Mouse (Mus musculus): ENCODE measurements around the gene Ppp1r1b. TPM values are rescaled to one million over a fixed set of nuclear protein-coding genes. Genes with fewer than 3 reads are reported as not detected.
"Not testable (repeated sequence)": the region's sequence is repeated elsewhere in the genome, so short reads cannot be mapped to it uniquely, and the experiment has no call there.

The Ppp1r1b gene
- polyA plus RNA-seq, 1 experiment from 2014 or later, result 0.13 TPM

GRCm38 (mm10) chr11:98369337-98369736 lies 21.1 kb downstream of the Ppp1r1b start:
- 87% methylated on average over 6 of the region's 6 CpGs for WGBS
- Histone ChIP-seq H3K4me3 (no peak overlapping the region), H3K4me1 (peaks cover 21% of the 10 kb centered on the region), H3K9ac (no peak overlapping the region), H3K27me3 (replicated peaks) (no peaks in the 10 kb centered on the region), H3K27ac (no peak overlapping the region), H3K36me3 (peaks cover 1% of the 10 kb centered on the region; the same call in 1 of the 2 replicates), H3K9me3 (no peaks in the 10 kb centered on the region), H3K4me2 (replicated peaks) (no peak overlapping the region)
- no peak for ATAC-seq (ENCODE audit: low FRiP score, low read depth)

- ATAC-seq (ENCODE audit: low FRiP score, low read depth), result no peak
- Histone ChIP-seq H3K36me3 (peaks cover 14% of the 10 kb centered on the region), H3K4me2 (replicated peaks) (no peak overlapping the region), H3K27ac (no peak overlapping the region), H3K27me3 (replicated peaks) (no peaks in the 10 kb centered on the region), H3K9me3 (no peaks in the 10 kb centered on the region), H3K4me3 (no peak overlapping the region), H3K4me1 (peaks cover 21% of the 10 kb centered on the region), H3K9ac (no peak overlapping the region)
- WGBS, result 84% methylated on average over 2 of the region's 2 CpGs
Observed at GRCm38 (mm10) chr11:98370588-98370987, 22.4 kb downstream of the Ppp1r1b start.

- H3K36me3 ChIP-seq, result peaks cover 25% of the 10 kb centered on the region
- no peak overlapping the region for H3K27ac ChIP-seq
- peaks cover 21% of the 10 kb centered on the region for H3K4me1 ChIP-seq
- peak overlapping the region; percentile 18; the same call in 1 of the 2 replicates for H3K4me2 ChIP-seq (replicated peaks)
- WGBS, result 26% methylated on average over 10 of the region's 10 CpGs
- ATAC-seq (ENCODE audit: low FRiP score, low read depth), result peak; percentile 61; the same call in 1 of the 2 replicates
- no peak overlapping the region for H3K4me3 ChIP-seq
- H3K9me3 ChIP-seq, result no peaks in the 10 kb centered on the region
- H3K27me3 ChIP-seq (replicated peaks), result no peaks in the 10 kb centered on the region
- no peak overlapping the region; the same call in 1 of the 2 replicates for H3K9ac ChIP-seq
Observed at GRCm38 (mm10) chr11:98371556-98372240, 23.5 kb downstream of the Ppp1r1b start.

- H3K4me2 ChIP-seq (replicated peaks), result no peak overlapping the region
- peaks cover 21% of the 10 kb centered on the region for H3K4me1 ChIP-seq
- H3K36me3 ChIP-seq, result peaks cover 32% of the 10 kb centered on the region
- no peaks in the 10 kb centered on the region for H3K27me3 ChIP-seq (replicated peaks)
- no peak overlapping the region for H3K27ac ChIP-seq
- H3K9ac ChIP-seq, result no peak overlapping the region
- WGBS, result 10% methylated on average over 2 of the region's 2 CpGs
- H3K4me3 ChIP-seq, result no peak overlapping the region
- H3K9me3 ChIP-seq, result no peaks in the 10 kb centered on the region
- no peak for ATAC-seq (ENCODE audit: low FRiP score, low read depth)
Observed at GRCm38 (mm10) chr11:98372406-98372805, 24.2 kb downstream of the Ppp1r1b start.

- H3K36me3 ChIP-seq, result peaks cover 41% of the 10 kb centered on the region
- no peaks in the 10 kb centered on the region for H3K27me3 ChIP-seq (replicated peaks)
- peaks cover 21% of the 10 kb centered on the region for H3K4me1 ChIP-seq
- H3K27ac ChIP-seq, result no peak overlapping the region
- H3K9ac ChIP-seq, result no peak overlapping the region
- ATAC-seq (ENCODE audit: low FRiP score, low read depth), result no peak
- H3K4me3 ChIP-seq, result no peak overlapping the region
- 90% methylated on average over 6 of the region's 6 CpGs for WGBS
- H3K9me3 ChIP-seq, result no peaks in the 10 kb centered on the region
- H3K4me2 ChIP-seq (replicated peaks), result no peak overlapping the region
Observed at GRCm38 (mm10) chr11:98373244-98373643, 25.0 kb downstream of the Ppp1r1b start.

DNA sequence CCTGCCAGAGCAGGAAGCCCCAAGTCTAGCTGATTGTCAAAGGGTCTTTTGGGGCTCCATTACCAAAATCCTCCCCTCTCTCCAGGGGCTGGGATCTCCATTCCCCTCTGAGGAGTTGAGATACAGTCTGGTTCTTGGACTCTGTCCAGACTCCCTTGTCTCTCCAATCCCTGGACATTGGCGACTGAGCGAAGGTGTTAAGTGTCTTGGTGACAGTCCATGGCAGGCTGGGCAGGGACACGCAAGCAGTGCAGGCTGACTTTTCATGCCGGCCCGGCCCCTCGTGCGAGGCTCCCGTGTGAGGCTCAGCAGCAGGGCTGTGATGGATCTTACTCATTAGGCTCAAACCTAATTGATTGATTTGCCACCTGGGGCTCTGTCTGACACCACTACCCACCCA lies 26.1 kb downstream of the Ppp1r1b start:
- H3K9ac ChIP-seq, result no peak overlapping the region
- no peaks in the 10 kb centered on the region for H3K9me3 ChIP-seq
- H3K4me2 ChIP-seq (replicated peaks), result no peak overlapping the region
- no peak overlapping the region for H3K4me3 ChIP-seq
- H3K27ac ChIP-seq, result no peak overlapping the region
- WGBS, result 87% methylated on average over 8 of the region's 8 CpGs
- peaks cover 21% of the 10 kb centered on the region for H3K4me1 ChIP-seq
- peaks cover 51% of the 10 kb centered on the region for H3K36me3 ChIP-seq
- no peaks in the 10 kb centered on the region for H3K27me3 ChIP-seq (replicated peaks)
- no peak for ATAC-seq (ENCODE audit: low FRiP score, low read depth)

GRCm38 (mm10) chr11:98376756-98377155 lies 28.6 kb downstream of the Ppp1r1b start:
- Histone ChIP-seq H3K9ac (no peak overlapping the region), H3K4me2 (replicated peaks) (no peak overlapping the region), H3K27ac (no peak overlapping the region), H3K4me3 (no peak overlapping the region), H3K36me3 (peaks cover 70% of the 10 kb centered on the region), H3K4me1 (peaks cover 5% of the 10 kb centered on the region), H3K9me3 (no peaks in the 10 kb centered on the region), H3K27me3 (replicated peaks) (no peaks in the 10 kb centered on the region)
- no peak for ATAC-seq (ENCODE audit: low FRiP score, low read depth)
- 64% methylated on average over 5 of the region's 5 CpGs for whole genome bisulfite sequencing

- no peak for ATAC-seq (ENCODE audit: low FRiP score, low read depth)
- H3K4me3 ChIP-seq, result no peak overlapping the region
- H3K27me3 ChIP-seq (replicated peaks), result no peaks in the 10 kb centered on the region
- no peaks in the 10 kb centered on the region for H3K4me1 ChIP-seq
- H3K27ac ChIP-seq, result no peak overlapping the region
- 90% methylated on average over 11 of the region's 11 CpGs for WGBS
- no peaks in the 10 kb centered on the region for H3K9me3 ChIP-seq
- H3K4me2 ChIP-seq (replicated peaks), result no peak overlapping the region
- no peak overlapping the region for H3K9ac ChIP-seq
- peaks cover 70% of the 10 kb centered on the region for H3K36me3 ChIP-seq
Observed at GRCm38 (mm10) chr11:98377787-98378186, 29.6 kb downstream of the Ppp1r1b start.

DNA sequence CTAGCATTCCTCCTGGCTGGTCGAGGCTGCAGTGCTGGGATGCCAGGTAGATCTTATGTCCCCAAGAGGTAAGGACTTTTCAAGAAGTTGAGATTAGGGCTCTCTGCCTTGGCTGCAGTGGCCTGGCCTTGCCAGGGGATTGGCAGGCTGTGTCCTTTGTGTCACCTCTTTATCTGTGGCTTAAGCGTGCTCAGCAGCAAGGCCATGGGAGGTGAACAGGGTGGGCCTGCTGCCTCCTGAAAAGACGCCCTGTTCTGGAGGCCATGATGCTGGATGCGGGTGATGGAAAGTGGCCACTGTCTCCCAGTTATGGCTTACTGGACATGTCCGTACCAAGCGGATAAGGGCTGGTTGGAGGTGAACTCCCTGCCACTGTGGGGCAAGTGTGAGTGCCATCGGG lies 31.2 kb downstream of the Ppp1r1b start:
- H3K4me1 ChIP-seq, result no peaks in the 10 kb centered on the region
- H3K4me2 ChIP-seq (replicated peaks), result no peak overlapping the region
- no peak overlapping the region for H3K4me3 ChIP-seq
- ATAC-seq (ENCODE audit: low FRiP score, low read depth), result no peak
- no peak overlapping the region for H3K9ac ChIP-seq
- WGBS, result 94% methylated on average over 7 of the region's 7 CpGs
- H3K9me3 ChIP-seq, result no peaks in the 10 kb centered on the region
- H3K36me3 ChIP-seq, result peaks cover 68% of the 10 kb centered on the region
- H3K27me3 ChIP-seq (replicated peaks), result peaks cover 11% of the 10 kb centered on the region; the same call in 1 of the 2 replicates
- H3K27ac ChIP-seq, result no peak overlapping the region

- H3K4me3 ChIP-seq, result no peak overlapping the region
- H3K36me3 ChIP-seq, result peaks cover 61% of the 10 kb centered on the region
- no peak for ATAC-seq (ENCODE audit: low FRiP score, low read depth)
- H3K27me3 ChIP-seq (replicated peaks), result peaks cover 18% of the 10 kb centered on the region
- H3K4me1 ChIP-seq, result no peaks in the 10 kb centered on the region
- no peak overlapping the region for H3K4me2 ChIP-seq (replicated peaks)
- H3K9ac ChIP-seq, result no peak overlapping the region
- no peaks in the 10 kb centered on the region for H3K9me3 ChIP-seq
- WGBS, result 89% methylated on average over 6 of the region's 6 CpGs
- H3K27ac ChIP-seq, result no peak overlapping the region
Observed at GRCm38 (mm10) chr11:98380106-98380505, 31.9 kb downstream of the Ppp1r1b start.

DNA sequence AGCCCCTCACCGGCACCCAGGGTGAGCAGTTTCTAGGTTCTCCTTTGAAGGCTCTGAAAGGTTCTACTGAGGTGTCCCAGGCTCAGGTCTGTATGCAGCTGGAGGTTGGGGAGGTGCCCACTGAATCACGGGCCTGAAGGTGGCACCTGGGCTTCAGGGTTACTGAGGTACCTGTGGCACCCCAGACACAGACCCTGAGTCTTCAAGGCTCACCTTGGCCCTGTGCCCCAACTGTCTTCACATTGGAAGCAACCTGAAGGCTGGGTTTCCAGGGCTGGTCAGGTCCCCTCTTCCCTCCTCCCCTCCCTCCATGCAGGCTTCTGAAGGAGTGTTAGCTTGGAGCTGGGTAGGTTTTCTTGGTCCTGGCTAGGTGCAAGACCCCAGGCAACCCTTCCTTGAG lies 33.4 kb downstream of the Ppp1r1b start:
- H3K4me1 ChIP-seq, result no peaks in the 10 kb centered on the region
- WGBS, result 87% methylated on average over 2 of the region's 2 CpGs
- peaks cover 34% of the 10 kb centered on the region for H3K27me3 ChIP-seq (replicated peaks)
- no peaks in the 10 kb centered on the region for H3K9me3 ChIP-seq
- H3K9ac ChIP-seq, result no peak overlapping the region
- ATAC-seq (ENCODE audit: low FRiP score, low read depth), result no peak
- H3K4me2 ChIP-seq (replicated peaks), result no peak overlapping the region
- H3K36me3 ChIP-seq, result peaks cover 45% of the 10 kb centered on the region
- no peak overlapping the region for H3K27ac ChIP-seq
- H3K4me3 ChIP-seq, result no peak overlapping the region

GRCm38 (mm10) chr11:98382405-98382804 lies 34.2 kb downstream of the Ppp1r1b start:
- 56% methylated on average over 2 of the region's 2 CpGs for WGBS
- ATAC-seq (ENCODE audit: low FRiP score, low read depth), result not testable (repeated sequence)

More at GRCm38 (mm10) chr11:98382405-98382804, 34.2 kb downstream of the Ppp1r1b start:
- Histone ChIP-seq H3K27me3 (replicated peaks) (peaks cover 41% of the 10 kb centered on the region), H3K36me3 (peaks cover 38% of the 10 kb centered on the region)
- H3K4me2 ChIP-seq (replicated peaks); H3K4me1 ChIP-seq; H3K4me3 ChIP-seq; H3K27ac ChIP-seq; H3K9ac ChIP-seq; H3K9me3 ChIP-seq: not testable (repeated sequence)
